Mouse (Mus musculus) spleen, adult 2 months (tissue): Measurements from ENCODE around the gene Epha1. TPM values are rescaled to one million over a fixed set of nuclear protein-coding genes. Genes with fewer than 3 reads are reported as not detected.

Source experiments
- DNase-seq, 2 experiments: peaks; one replicate each; pipeline versions ENCODE4 v3.0.0 to v3.0.0-alpha.2; 2012 to 2021; ENCODE audit warnings: low spot score in 2 of 2, low read depth in 1 of 2
- H3K27ac ChIP-seq: fragments of 200-500 bp; 2 replicates; pipeline ENCODE4 v1.5.1; 2012; ENCODE audit warnings: low read length, inconsistent platforms; ENCODE audit not compliant: insufficient read depth
- H3K27me3 ChIP-seq: fragments of 200-500 bp; 2 replicates; pipeline ENCODE4 v1.6.1; 2012; ENCODE audit warnings: mild to moderate bottlenecking, moderate library complexity, low read length, inconsistent platforms; ENCODE audit not compliant: control insufficient read depth, insufficient read depth
- H3K36me3 ChIP-seq: fragments of 200-500 bp; 2 replicates; pipeline ENCODE4 v1.6.1; 2012; ENCODE audit warnings: mild to moderate bottlenecking, low read length, inconsistent platforms; ENCODE audit not compliant: control insufficient read depth, insufficient read depth
- H3K4me1 ChIP-seq: fragments of 200-500 bp; 2 replicates; pipeline ENCODE4 v1.6.1; 2011; ENCODE audit warnings: inconsistent platforms; ENCODE audit not compliant: control insufficient read depth, insufficient read depth, insufficient read length
- H3K4me3 ChIP-seq: fragments of 200-500 bp; 2 replicates; pipeline ENCODE4 v1.5.1; 2011; ENCODE audit warnings: mild to moderate bottlenecking, inconsistent platforms; ENCODE audit not compliant: insufficient read depth, insufficient read length; ENCODE audit errors: extremely low read depth
- CTCF ChIP-seq: fragments of 200-500 bp; IDR thresholded peaks from 2 replicates; pipeline ENCODE4 v1.5.1; 2011; ENCODE audit warnings: mild to moderate bottlenecking, inconsistent platforms; ENCODE audit not compliant: insufficient read depth, insufficient read length, insufficient replicate concordance; ENCODE audit errors: extremely low read depth
- POLR2A ChIP-seq: fragments of 200-500 bp; IDR thresholded peaks from 2 replicates; pipeline ENCODE4 v1.6.1; 2011; ENCODE audit warnings: low read depth, low read length, inconsistent platforms
- WGBS: fragments of 180-500 bp; shearing (Covaris S2); methylation state at CpG from one replicate; pipeline ENCODE4 v1.1.7; 2018; 5-methylcytosine and 5-hydroxymethylcytosine counted together
- polyA plus RNA-seq: library from polyadenylated mRNA; depleted of rRNA; stranded (reverse); fragments of >200 nt; gene quantifications from 2 replicates; pipeline ENCODE4 v1.2.3, GENCODE M21; 2012

Gene Epha1
- polyA plus RNA-seq, 1 experiment: 0.19 TPM

- 11% methylated on average over 3 of the region's 3 CpGs for WGBS
- Histone ChIP-seq H3K27ac (peak overlapping the region; percentile 10; the same call in 1 of the 2 replicates), H3K4me1 (peaks cover 11% of the 10 kb centered on the region; the same call in 1 of the 2 replicates), H3K27me3 (no peaks in the 10 kb centered on the region), H3K4me3 (no peak overlapping the region), H3K36me3 (no peaks in the 10 kb centered on the region)
- no peak for TF ChIP-seq CTCF
- no peak for TF ChIP-seq POLR2A
- peak in 1 of 2 experiments; percentile 41 for DNase-seq
Measured at GRCm38 (mm10) chr6:42397041-42397657, 24.1 kb upstream of the Epha1 start.

- Histone ChIP-seq H3K4me1 (peaks cover 11% of the 10 kb centered on the region; the same call in 1 of the 2 replicates), H3K4me3 (no peak overlapping the region), H3K27ac (peak overlapping the region; percentile 33; the same call in 1 of the 2 replicates), H3K36me3 (no peaks in the 10 kb centered on the region), H3K27me3 (no peaks in the 10 kb centered on the region)
- 56% methylated on average over 9 of the region's 9 CpGs for WGBS
- DNase-seq: peak in 1 of 2 experiments; percentile 20
- TF ChIP-seq POLR2A (no peak), CTCF (no peak)
Measured at GRCm38 (mm10) chr6:42395960-42396809, 23.1 kb upstream of the Epha1 start.

DNA sequence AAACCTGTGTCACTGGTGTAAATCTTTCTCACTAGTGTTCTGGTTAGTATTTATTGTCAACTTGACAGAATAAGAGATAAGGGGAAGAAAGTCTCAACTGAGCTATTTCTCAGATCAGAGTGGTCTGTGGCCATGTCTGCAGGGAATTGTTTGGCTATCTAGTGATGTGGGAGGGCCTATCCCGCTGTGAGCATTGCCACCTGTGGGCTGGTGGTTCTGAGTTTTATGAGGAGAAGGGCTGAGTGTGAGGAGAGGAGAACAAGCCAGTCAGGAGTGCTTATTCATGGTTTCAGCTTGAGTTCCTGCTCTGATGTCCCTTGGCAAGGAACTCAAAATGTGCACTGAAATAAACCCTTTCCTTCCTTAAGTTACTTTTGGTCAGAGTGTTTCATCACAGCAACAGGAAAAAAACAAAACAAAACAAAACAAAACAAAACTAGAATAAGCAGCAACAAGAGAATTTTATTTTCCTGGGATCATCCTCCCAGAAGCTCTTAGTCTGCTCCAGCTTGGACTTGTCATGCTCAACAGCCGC, 18.8 kb upstream of the Epha1 start:
- Histone ChIP-seq H3K4me1 (peaks cover 8% of the 10 kb centered on the region; the same call in 1 of the 2 replicates), H3K4me3 (no peak overlapping the region), H3K27me3 (no peaks in the 10 kb centered on the region), H3K27ac (no peak overlapping the region), H3K36me3 (no peaks in the 10 kb centered on the region)
- DNase-seq: no peak
- TF ChIP-seq CTCF (no peak), POLR2A (no peak)
- WGBS: 64% methylated on average over 2 of the region's 2 CpGs

DNA sequence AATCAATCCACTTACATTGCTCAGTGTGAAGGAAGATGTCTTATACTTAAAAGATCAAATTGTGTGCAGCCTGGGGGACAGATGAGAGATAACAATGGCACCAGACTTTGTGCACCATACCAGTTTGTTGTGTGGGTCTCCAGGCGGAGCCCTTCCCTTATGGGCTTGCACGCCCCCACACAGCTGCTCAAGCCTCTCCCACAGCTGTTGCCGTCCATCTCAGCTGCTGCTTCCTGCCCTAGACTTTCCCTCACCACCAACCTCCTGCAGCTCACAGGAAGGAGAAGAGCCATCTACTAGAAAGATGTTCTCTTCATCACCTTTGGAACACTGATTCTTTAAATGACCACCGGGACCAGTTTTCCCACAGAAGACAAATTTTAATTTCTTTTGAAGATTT, 12.6 kb upstream of the Epha1 start:
- Histone ChIP-seq H3K27me3 (no peaks in the 10 kb centered on the region), H3K4me3 (no peak overlapping the region), H3K4me1 (no peaks in the 10 kb centered on the region), H3K36me3 (no peaks in the 10 kb centered on the region), H3K27ac (no peak overlapping the region)
- DNase-seq: no peak
- 33% methylated on average over 4 of the region's 4 CpGs for WGBS
- TF ChIP-seq CTCF (no peak), POLR2A (no peak)

- no peak for DNase-seq
- no peaks in the 10 kb centered on the region for H3K4me1 ChIP-seq
- H3K27ac ChIP-seq: no peak overlapping the region
- no peaks in the 10 kb centered on the region for H3K36me3 ChIP-seq
- WGBS: 83% methylated on average over 5 of the region's 5 CpGs
- no peak for TF ChIP-seq POLR2A
- H3K4me3 ChIP-seq: no peak overlapping the region
- no peaks in the 10 kb centered on the region for H3K27me3 ChIP-seq
Measured at GRCm38 (mm10) chr6:42383360-42383759, 10.3 kb upstream of the Epha1 start.

- H3K4me3 ChIP-seq: no peak overlapping the region
- WGBS: 59% methylated on average over 9 of the region's 9 CpGs
- no peaks in the 10 kb centered on the region for H3K36me3 ChIP-seq
- no peaks in the 10 kb centered on the region for H3K27me3 ChIP-seq
- 0 out of 2 replicates have a peak overlapping the region, but pooled peaks have one; percentile 1 for H3K27ac ChIP-seq
- H3K4me1 ChIP-seq: no peaks in the 10 kb centered on the region
- TF ChIP-seq POLR2A: no peak
- no peak for TF ChIP-seq CTCF
- DNase-seq: no peak
Measured at GRCm38 (mm10) chr6:42381916-42382381, 8.9 kb upstream of the Epha1 start.
